Mouse (Mus musculus) left cerebral cortex, adult 9 months (tissue): ENCODE data around the gene Gm1123.
A peak's percentile ranks its signal among the peaks of the same experiment; 100 is the strongest.

Experiments
- DNase-seq, 2 experiments: peaks; one replicate each; pipeline ENCODE4 v3.0.0; 2022; ENCODE audit warnings: low spot score in 2 of 2

Gene Gm1123

DNA sequence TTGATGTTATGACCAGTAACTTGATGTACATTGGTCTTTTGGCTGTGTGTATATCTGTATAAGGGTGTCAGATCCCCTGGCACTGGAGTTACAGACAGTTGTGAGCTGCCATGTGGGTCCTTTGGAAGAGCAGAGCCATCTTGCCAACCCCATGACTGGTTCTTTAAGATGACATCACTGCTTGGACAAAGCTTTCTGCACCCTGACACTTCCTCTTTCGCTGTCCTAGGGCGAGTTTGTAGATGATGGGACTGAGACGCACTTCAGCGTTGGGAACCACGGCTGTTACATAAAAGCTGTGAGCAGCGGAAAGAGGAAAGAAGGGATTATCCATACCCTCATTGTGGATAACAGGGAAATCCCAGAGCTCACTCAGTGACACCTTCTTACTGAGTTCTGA lies 34.2 kb downstream of the Gm1123 start:
- no peak for DNase-seq

GRCm38 (mm10) chr9:98999881-99000339 lies 35.6 kb downstream of the Gm1123 start:
- peak in 1 of 2 experiments; percentile 36 for DNase-seq

GRCm38 (mm10) chr9:98994103-98994502 lies 41.4 kb downstream of the Gm1123 start:
- DNase-seq: no peak

GRCm38 (mm10) chr9:98987131-98987530 lies 48.4 kb downstream of the Gm1123 start:
- no peak for DNase-seq

GRCm38 (mm10) chr9:98986476-98987096 lies 48.9 kb downstream of the Gm1123 start:
- peak in 1 of 2 experiments; percentile 31 for DNase-seq

DNA sequence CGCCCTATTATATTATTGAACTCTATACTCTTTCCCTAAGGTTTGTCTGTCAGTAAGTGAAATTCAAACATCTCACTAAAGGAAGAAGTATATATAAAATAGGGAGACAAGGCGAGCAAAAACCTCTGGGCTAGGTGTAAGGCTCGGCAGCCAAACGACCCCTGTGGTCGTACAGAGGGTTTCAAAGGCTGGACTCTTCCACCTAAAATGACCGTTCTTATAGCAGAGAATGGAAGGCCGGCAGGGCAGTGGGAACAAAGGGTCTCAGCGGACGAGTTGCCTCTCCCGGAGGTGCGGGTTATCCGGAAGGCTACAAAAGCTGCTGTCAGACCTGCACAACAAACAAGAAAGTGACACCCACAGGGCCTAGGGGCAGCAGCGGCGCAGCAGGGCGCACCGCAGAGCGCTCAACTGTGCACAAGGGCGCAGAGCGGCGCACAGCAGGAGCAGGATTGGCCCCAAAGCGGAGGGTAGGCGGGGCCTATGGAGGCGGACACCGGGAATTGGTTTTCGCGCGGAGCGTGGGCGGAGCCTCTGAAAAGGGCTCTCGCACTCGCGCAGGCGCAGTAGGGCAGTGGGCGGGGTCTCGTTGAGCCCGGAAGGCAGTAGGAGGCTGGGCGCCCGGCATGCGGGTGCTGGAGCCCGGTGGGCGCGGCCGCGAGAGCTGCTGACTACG lies 49.6 kb downstream of the Gm1123 start, which contains the start of gene Faim:
Gene Faim (plus strand): TSS at position 574 of the 676 bp plus-strand sequence.
- DNase-seq: peak; percentile 98 to 100

DNA sequence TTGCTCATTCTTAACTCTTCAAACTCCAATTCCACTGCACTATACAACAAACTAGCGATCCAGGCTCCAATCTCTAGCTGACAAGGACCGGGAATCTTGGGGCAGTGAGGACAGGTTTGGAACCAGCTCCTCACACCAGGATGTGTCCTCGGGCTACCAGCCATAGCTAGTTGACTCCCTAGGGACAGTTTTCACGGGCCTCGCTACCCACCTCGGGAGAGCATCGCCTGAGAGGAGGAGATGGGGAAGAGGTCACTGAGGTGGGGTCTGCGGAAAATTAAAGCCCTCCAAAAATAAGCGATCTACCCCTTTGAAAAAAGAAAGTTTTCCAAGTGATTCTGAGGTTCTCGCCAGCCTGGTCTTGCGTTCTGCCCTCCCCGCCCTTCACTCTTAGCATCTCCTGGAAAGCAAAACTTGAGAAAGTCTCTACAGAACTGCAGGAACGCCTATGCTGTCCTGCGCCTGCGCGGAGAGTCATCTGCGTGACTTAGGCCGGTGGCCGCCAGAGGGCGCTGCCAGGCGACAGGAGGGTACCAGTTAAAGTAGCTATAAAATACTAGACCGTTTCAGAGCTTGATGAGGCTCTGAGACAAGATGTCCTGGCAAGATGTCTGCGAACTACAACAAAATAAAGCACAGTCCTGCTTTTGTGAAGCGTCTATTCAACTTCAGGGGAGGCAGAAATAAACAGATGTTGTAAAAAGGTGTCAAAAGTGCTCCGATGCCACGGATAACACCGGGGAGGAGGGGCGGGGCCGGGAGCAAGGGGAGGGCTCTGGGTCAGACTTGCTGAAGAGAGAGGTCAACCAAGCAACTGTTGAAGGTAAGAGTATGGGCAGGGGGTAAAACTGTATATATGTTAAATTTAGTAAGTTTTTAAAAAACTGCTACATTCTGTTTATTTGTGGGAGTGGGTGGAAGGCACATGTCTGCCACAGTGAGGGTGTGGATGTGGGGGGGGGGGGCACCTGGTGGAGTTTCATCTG lies 55.8 kb downstream of the Gm1123 start:
- DNase-seq: peak; percentile 50 to 87

GRCm38 (mm10) chr9:98976520-98976919 lies 59.0 kb downstream of the Gm1123 start:
- DNase-seq: no peak

GRCm38 (mm10) chr9:98976081-98976480 lies 59.4 kb downstream of the Gm1123 start:
- no peak for DNase-seq

- DNase-seq: no peak
Measured at GRCm38 (mm10) chr9:98974898-98975297, 60.6 kb downstream of the Gm1123 start.

DNA sequence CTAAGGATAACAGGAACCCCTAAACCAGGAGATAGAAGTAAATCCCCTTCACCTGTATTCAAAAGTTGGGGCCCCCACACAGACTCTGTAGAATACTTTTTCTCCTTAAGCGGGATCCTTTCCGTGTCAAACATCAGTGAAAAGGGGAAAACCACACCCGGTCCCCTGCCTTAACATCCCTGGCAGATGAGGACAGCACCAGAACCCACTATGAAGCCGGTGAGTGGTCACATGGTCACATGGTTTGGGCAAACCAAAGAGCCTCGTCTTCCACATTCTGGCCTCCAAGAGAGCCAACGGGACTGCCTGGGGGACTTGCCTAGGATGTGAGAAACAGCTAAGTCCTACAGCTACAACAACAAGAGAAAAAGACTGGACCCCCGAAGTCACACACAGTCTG lies 62.0 kb downstream of the Gm1123 start:
- no peak for DNase-seq

GRCm38 (mm10) chr9:98973101-98973521 lies 62.4 kb downstream of the Gm1123 start:
- DNase-seq: no peak

- DNase-seq: no peak
Measured at GRCm38 (mm10) chr9:98965084-98965483, 70.4 kb downstream of the Gm1123 start.

DNA sequence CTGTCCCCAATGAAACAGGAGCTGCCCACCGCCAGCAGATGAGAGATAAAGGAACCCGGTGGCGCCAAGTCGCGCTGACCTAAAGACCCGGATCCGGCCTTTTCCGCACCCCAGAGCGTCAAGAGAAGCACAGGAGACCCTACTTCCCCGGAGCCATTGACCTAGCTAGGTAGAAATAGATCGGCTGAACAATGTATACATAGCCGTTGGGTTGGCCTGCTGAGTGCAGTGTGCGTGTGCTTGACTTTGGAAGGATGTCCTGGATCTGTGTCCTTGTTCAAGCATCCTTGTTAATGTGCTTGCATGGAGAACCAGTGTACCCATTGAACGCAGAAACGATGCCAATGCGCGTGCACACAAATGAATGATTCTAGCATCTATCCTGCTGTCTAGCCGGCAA lies 71.9 kb downstream of the Gm1123 start:
- no peak for DNase-seq

- no peak for DNase-seq
Measured at GRCm38 (mm10) chr9:98962478-98963142, 72.9 kb downstream of the Gm1123 start.

GRCm38 (mm10) chr9:98961591-98962477 lies 73.7 kb downstream of the Gm1123 start:
- no peak for DNase-seq

DNA sequence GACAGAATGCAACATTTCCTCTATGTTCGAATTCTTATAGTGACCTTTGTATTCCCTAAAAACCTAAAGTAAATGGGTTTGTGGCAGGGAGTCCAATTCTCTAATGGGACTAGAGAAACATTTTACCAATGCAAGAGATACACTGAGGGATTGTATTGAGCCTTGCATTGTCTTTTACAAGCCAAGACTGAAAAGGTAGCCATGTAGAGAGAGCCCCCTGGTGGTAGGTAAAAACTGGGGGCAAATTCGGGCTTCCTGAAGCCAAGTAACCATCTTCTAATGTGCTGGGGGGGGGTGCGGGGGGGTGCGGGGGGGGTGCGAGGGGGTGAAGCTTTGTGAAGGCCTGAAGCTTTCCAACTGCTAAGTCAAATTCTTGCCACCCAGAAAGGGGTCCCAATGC lies 75.2 kb downstream of the Gm1123 start:
- DNase-seq: no peak

DNA sequence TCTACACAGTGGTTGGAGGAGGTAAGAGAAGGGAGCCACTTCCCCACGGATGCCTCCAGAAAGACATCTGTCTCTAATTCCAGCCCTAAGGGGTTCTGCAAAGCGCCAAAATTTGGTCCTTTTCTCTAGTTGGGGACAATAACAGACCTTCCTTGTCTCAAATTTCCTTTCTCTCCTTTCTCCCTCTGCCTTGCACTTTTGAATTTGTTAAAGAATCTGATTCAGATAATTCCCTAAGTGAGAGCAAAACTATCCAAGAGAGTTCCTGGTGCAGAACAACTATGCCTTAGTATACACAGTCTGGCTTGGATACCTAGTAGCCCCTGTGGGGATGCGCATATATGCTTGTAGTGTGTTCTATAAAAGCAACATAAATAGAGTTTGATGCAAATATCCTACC lies 75.7 kb downstream of the Gm1123 start:
- DNase-seq: no peak

GRCm38 (mm10) chr9:98958628-98959027 lies 76.9 kb downstream of the Gm1123 start:
- DNase-seq: no peak

- no peak for DNase-seq
Measured at GRCm38 (mm10) chr9:98957751-98958351, 77.7 kb downstream of the Gm1123 start.
